Mouse (Mus musculus) heart, embryonic 16.5 days (tissue): Measurements from ENCODE around the gene Iqsec1. TPM values are rescaled to one million over a fixed set of nuclear protein-coding genes. Genes with fewer than 3 reads are reported as not detected.
A peak's percentile ranks its signal among the peaks of the same experiment; 100 is the strongest.

Experiments
- ATAC-seq: fragments of 200-750 bp; cut with Nextera tagmentation; replicated peaks from 2 replicates; pipeline ENCODE4 v1.8.0; 2017; ENCODE audit warnings: moderate number of reproducible peaks; ENCODE audit not compliant: insufficient read depth, low FRiP score; ENCODE audit errors: extremely low read depth
- H3K27ac ChIP-seq: fragments of 300-500 bp; sonication (generic); 2 replicates; pipeline ENCODE4 v1.5.1; 2014; ENCODE audit warnings: mild to moderate bottlenecking, low read length, control low read depth, moderate library complexity
- H3K27me3 ChIP-seq: fragments of 300-500 bp; sonication (generic); 2 replicates; pipeline ENCODE4 v1.6.1; 2014; ENCODE audit warnings: low read length, mixed read lengths; ENCODE audit not compliant: control insufficient read depth, insufficient read depth
- H3K36me3 ChIP-seq: fragments of 300-500 bp; sonication (generic); 2 replicates; pipeline ENCODE4 v1.6.1; 2014; ENCODE audit not compliant: control insufficient read depth, insufficient read depth
- H3K4me1 ChIP-seq: fragments of 300-500 bp; sonication (generic); 2 replicates; pipeline ENCODE4 v1.6.1; 2014; ENCODE audit warnings: low read length, mixed read lengths; ENCODE audit not compliant: control insufficient read depth, insufficient read depth
- H3K4me2 ChIP-seq: fragments of 300-500 bp; sonication (generic); 2 replicates; pipeline ENCODE4 v1.6.1; 2014; ENCODE audit warnings: low read depth, mild to moderate bottlenecking, control low read depth, low read length
- H3K4me3 ChIP-seq: fragments of 300-500 bp; sonication (generic); 2 replicates; pipeline ENCODE4 v1.5.1; 2014; ENCODE audit warnings: mild to moderate bottlenecking, control low read depth, low read length
- H3K9ac ChIP-seq: fragments of 300-500 bp; sonication (generic); 2 replicates; pipeline ENCODE4 v1.6.1; 2014; ENCODE audit warnings: low read length, control low read depth
- H3K9me3 ChIP-seq: fragments of 300-500 bp; sonication (generic); replicated peaks from 2 replicates; pipeline ENCODE4 v1.6.1; 2016; ENCODE audit warnings: low read length; ENCODE audit not compliant: control insufficient read depth
- WGBS: fragments of 180-500 bp; shearing (Covaris S2); extraction: QIAGEN DNeasy Blood & Tissue Kit; methylation state at CpG from one replicate; pipeline ENCODE4 v1.1.7; 2014; 5-methylcytosine and 5-hydroxymethylcytosine counted together
- polyA plus RNA-seq: library from polyadenylated mRNA; unstranded; fragments of >200 nt; fragmentation: Nextera tagmentation; extraction: Ambion mirVana; gene quantifications from 2 replicates; pipeline ENCODE4 v1.2.1, GENCODE M21; 2015

Iqsec1 gene
- polyA plus RNA-seq, 1 experiment from 2014 or later, result 13.7 TPM

- H3K27ac ChIP-seq, result peak overlapping the region; percentile 76
- no peaks in the 10 kb centered on the region for H3K36me3 ChIP-seq
- H3K4me1 ChIP-seq, result peaks cover 30% of the 10 kb centered on the region
- no peak overlapping the region for H3K4me2 ChIP-seq
- peak; percentile 47 for ATAC-seq
- H3K27me3 ChIP-seq, result no peaks in the 10 kb centered on the region
- no peak overlapping the region for H3K4me3 ChIP-seq
- no peak overlapping the region for H3K9ac ChIP-seq
- no peaks in the 10 kb centered on the region for H3K9me3 ChIP-seq
- 56% methylated on average over 1 of the region's 1 CpGs for WGBS
Measured at GRCm38 (mm10) chr6:90799116-90799515, 189.4 kb downstream of the Iqsec1 start.

DNA sequence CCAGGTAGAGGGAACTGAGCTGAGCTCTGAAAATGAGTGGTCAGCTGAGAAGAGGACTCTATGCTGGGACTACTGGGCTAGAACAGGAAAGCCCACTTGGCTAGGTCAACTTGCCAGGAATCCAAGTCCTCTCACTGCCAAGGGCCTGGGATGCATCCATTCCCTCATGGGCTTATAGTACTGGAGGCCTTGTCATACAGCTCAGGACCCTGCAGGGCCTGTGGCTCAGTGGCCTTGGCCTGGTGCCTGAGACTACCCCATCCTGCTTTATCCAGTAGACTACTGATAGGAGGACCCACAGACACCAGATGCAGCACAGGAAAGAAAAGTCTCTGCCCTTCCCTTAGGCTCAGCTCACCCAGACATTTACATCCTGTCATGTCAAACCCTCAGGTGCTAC lies 190.3 kb downstream of the Iqsec1 start:
- Histone ChIP-seq H3K36me3 (no peaks in the 10 kb centered on the region), H3K27ac (no peak overlapping the region), H3K27me3 (no peaks in the 10 kb centered on the region), H3K9me3 (no peaks in the 10 kb centered on the region), H3K9ac (no peak overlapping the region), H3K4me1 (peaks cover 27% of the 10 kb centered on the region), H3K4me3 (no peak overlapping the region), H3K4me2 (no peak overlapping the region)
- no peak for ATAC-seq

GRCm38 (mm10) chr6:90796902-90797596 lies 191.4 kb downstream of the Iqsec1 start:
- WGBS, result 94% methylated on average over 2 of the region's 2 CpGs
- no peak for ATAC-seq
- H3K4me3 ChIP-seq, result no peak overlapping the region

DNA sequence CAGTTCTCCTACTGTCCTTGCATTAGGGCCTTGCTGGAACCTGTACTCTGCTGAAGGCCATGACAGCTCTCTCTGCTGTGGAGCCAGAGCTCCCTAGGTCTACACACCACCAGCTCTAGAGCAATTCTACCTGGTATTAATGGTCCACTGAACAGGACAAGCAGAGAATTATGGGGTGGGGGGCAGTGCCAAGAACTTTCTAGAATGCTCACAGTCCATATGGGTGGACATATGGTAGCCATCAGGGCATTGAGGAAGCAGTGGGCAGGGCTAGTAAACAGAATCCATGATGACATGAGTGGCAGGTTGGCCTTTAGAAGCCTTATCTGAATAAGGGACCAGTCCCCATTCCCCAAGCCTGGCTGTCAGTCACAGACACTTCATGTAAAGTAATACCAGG lies 197.6 kb downstream of the Iqsec1 start:
- no peak overlapping the region for H3K4me2 ChIP-seq
- no peak overlapping the region for H3K4me3 ChIP-seq
- H3K9ac ChIP-seq, result no peak overlapping the region
- no peak overlapping the region for H3K27ac ChIP-seq
- H3K36me3 ChIP-seq, result no peaks in the 10 kb centered on the region
- H3K9me3 ChIP-seq, result no peaks in the 10 kb centered on the region
- peaks cover 5% of the 10 kb centered on the region for H3K4me1 ChIP-seq
- ATAC-seq, result no peak
- no peaks in the 10 kb centered on the region for H3K27me3 ChIP-seq

More at GRCm38 (mm10) chr6:90796902-90797596, 191.4 kb downstream of the Iqsec1 start:
- Histone ChIP-seq H3K4me2 (no peak overlapping the region), H3K9me3 (no peaks in the 10 kb centered on the region), H3K9ac (no peak overlapping the region), H3K27ac (no peak overlapping the region), H3K27me3 (no peaks in the 10 kb centered on the region), H3K36me3 (no peaks in the 10 kb centered on the region), H3K4me1 (peaks cover 21% of the 10 kb centered on the region)

DNA sequence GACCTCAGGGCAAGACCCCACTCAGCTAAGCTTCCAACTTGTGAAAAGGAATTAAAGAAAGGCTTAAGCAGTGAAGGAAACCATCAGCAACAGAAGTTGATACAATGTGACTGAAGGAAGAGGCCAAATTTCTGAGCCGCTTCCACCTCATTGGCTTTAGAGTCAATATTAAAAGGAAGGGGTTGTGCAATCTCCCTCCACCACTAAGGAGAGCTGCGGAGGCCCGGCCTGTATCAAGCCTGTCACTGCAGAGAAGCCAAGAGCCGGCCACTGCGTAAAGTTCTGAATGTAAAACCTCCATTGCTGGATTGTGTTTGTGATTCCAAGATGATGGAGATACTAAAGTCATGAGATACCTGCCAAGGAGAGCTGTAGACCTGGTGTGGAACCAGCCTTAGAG lies 199.0 kb downstream of the Iqsec1 start:
- Histone ChIP-seq H3K36me3 (no peaks in the 10 kb centered on the region), H3K4me3 (no peak overlapping the region), H3K4me2 (no peak overlapping the region), H3K4me1 (peaks cover 5% of the 10 kb centered on the region), H3K27me3 (no peaks in the 10 kb centered on the region), H3K9me3 (no peaks in the 10 kb centered on the region), H3K9ac (no peak overlapping the region), H3K27ac (no peak overlapping the region)
- 84% methylated on average over 5 of the region's 5 CpGs for WGBS
- ATAC-seq, result no peak

DNA sequence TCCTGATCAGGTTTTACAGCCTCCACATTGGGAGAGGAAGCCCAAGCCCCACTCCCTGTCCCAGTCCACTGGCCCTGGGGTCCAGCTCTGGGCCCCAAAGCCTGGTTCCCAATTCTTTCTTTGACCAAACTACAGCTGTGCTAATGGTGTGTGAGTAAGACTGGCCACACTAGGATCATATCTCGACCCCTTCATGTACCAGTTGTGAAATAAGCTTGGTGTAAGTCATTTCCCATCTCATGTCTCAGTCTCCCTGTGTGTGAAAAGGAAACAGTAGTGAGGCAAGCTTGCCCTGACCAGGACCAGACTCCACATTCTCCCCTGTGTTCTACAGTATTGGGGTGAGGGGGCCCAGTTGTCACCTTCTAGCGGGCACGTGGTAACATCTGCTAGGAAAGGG lies 200.9 kb downstream of the Iqsec1 start:
- Histone ChIP-seq H3K4me1 (peaks cover 5% of the 10 kb centered on the region), H3K4me2 (no peak overlapping the region), H3K9ac (no peak overlapping the region), H3K4me3 (no peak overlapping the region), H3K27ac (no peak overlapping the region), H3K9me3 (no peaks in the 10 kb centered on the region), H3K36me3 (no peaks in the 10 kb centered on the region), H3K27me3 (no peaks in the 10 kb centered on the region)
- no peak for ATAC-seq
- WGBS, result 93% methylated on average over 3 of the region's 3 CpGs

DNA sequence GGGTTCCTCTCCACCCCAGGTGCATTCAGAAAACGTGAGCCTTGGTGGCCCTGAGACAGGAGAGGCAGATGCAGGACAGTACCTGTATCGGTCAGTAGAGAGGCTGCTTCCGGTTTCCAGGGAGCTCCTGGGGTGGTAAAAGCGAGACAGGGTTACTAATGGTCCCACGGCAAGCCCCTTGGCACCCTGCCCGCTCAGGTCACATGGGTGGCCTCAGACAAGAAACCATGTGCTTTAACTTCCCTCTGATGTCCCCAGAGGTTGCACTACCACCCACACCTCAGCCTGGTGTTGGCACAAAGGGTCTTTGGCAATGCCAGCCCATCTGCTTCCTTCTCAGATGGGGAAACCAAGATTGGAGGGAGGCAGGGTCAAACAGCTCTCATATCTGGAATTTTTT lies 201.4 kb downstream of the Iqsec1 start:
- H3K4me2 ChIP-seq, result no peak overlapping the region
- WGBS, result 37% methylated on average over 6 of the region's 6 CpGs
- peaks cover 8% of the 10 kb centered on the region for H3K4me1 ChIP-seq
- H3K9me3 ChIP-seq, result no peaks in the 10 kb centered on the region
- no peak overlapping the region for H3K27ac ChIP-seq
- no peak overlapping the region for H3K9ac ChIP-seq
- no peak for ATAC-seq
- H3K36me3 ChIP-seq, result no peaks in the 10 kb centered on the region
- H3K4me3 ChIP-seq, result no peak overlapping the region
- no peaks in the 10 kb centered on the region for H3K27me3 ChIP-seq

DNA sequence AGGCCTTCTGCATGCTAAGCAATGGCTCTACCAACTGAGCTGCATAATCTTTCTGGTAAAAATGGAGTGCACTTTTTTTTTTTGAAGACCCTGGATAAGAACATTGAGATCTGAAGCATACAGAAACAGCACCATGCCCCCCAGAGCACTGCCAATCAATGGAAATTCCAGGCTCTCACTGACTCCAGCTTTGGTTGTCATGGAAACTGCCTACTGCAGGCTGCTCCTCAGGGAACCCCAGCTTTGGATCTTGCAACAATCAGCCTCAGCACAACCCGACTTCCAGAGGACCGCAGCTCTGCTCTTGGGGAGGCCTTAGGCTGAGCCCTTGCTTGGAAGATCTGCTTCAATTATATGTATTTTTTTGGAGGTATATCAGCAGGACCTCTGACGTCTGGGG lies 201.9 kb downstream of the Iqsec1 start:
- H3K4me1 ChIP-seq, result peaks cover 12% of the 10 kb centered on the region
- no peak overlapping the region for H3K4me2 ChIP-seq
- no peaks in the 10 kb centered on the region for H3K36me3 ChIP-seq
- H3K27me3 ChIP-seq, result no peaks in the 10 kb centered on the region
- H3K9me3 ChIP-seq, result no peaks in the 10 kb centered on the region
- H3K9ac ChIP-seq, result no peak overlapping the region
- no peak for ATAC-seq
- no peak overlapping the region for H3K27ac ChIP-seq
- no peak overlapping the region for H3K4me3 ChIP-seq
- WGBS, result 72% methylated on average over 3 of the region's 3 CpGs

GRCm38 (mm10) chr6:90783945-90784344 lies 204.5 kb downstream of the Iqsec1 start:
- Histone ChIP-seq H3K27ac (no peak overlapping the region), H3K27me3 (no peaks in the 10 kb centered on the region), H3K4me3 (no peak overlapping the region), H3K4me1 (peaks cover 13% of the 10 kb centered on the region), H3K9ac (no peak overlapping the region), H3K36me3 (no peaks in the 10 kb centered on the region), H3K9me3 (no peaks in the 10 kb centered on the region), H3K4me2 (no peak overlapping the region)
- WGBS, result 58% methylated on average over 4 of the region's 4 CpGs
- ATAC-seq, result no peak
